Mouse (Mus musculus) lung, postnatal 0 days (tissue): Measurements from ENCODE around the gene Piezo1. TPM values are rescaled to one million over a fixed set of nuclear protein-coding genes. Genes with fewer than 3 reads are reported as not detected.
A peak's percentile ranks its signal among the peaks of the same experiment; 100 is the strongest.

ENCODE experiments used
- ATAC-seq: fragments of 200-750 bp; cut with Nextera tagmentation; 2 replicates; pipeline ENCODE4 v1.8.0; 2017; ENCODE audit warnings: moderate library complexity
- DNase-seq: peaks from one replicate; pipeline ENCODE4 v3.0.0-alpha.2; 2016; ENCODE audit warnings: low spot score
- H3K27ac ChIP-seq: fragments of 300-500 bp; sonication (generic); 2 replicates; pipeline ENCODE4 v1.5.1; 2014; ENCODE audit warnings: antibody characterized with exemption, mild to moderate bottlenecking, low read length, mixed read lengths
- H3K27me3 ChIP-seq: fragments of 300-500 bp; sonication (generic); replicated peaks from 2 replicates; pipeline ENCODE4 v1.6.1; 2014; ENCODE audit warnings: low read length, mixed read lengths; ENCODE audit not compliant: insufficient read depth
- H3K36me3 ChIP-seq: fragments of 300-500 bp; sonication (generic); 2 replicates; pipeline ENCODE4 v1.6.1; 2014; ENCODE audit warnings: low read length, mixed read lengths; ENCODE audit not compliant: insufficient read depth
- H3K4me1 ChIP-seq: fragments of 300-500 bp; sonication (generic); 2 replicates; pipeline ENCODE4 v1.6.1; 2014; ENCODE audit warnings: antibody characterized with exemption, low read depth, low read length, mixed read lengths; ENCODE audit not compliant: insufficient read depth
- H3K4me2 ChIP-seq: fragments of 300-500 bp; sonication (generic); replicated peaks from 2 replicates; pipeline ENCODE4 v1.6.1; 2014; ENCODE audit warnings: low read depth, mild to moderate bottlenecking, low read length, moderate library complexity, mixed read lengths
- H3K4me3 ChIP-seq: fragments of 300-500 bp; sonication (generic); 2 replicates; pipeline ENCODE4 v1.5.1; 2014; ENCODE audit warnings: low read depth, low read length
- H3K9ac ChIP-seq: fragments of 300-500 bp; sonication (generic); replicated peaks from 2 replicates; pipeline ENCODE4 v1.6.1; 2014; ENCODE audit warnings: low read depth, mild to moderate bottlenecking
- H3K9me3 ChIP-seq: fragments of 300-500 bp; sonication (generic); 2 replicates; pipeline ENCODE4 v1.6.1; 2016; ENCODE audit warnings: low read length, mixed read lengths
- CTCF ChIP-seq: IDR thresholded peaks from 2 replicates; pipeline ENCODE4 v1.5.1; 2016; ENCODE audit warnings: antibody characterized with exemption, mild to moderate bottlenecking
- EP300 ChIP-seq: IDR thresholded peaks from 2 replicates; pipeline ENCODE4 v1.6.1; 2016; ENCODE audit warnings: antibody characterized with exemption, mild to moderate bottlenecking, control low read depth
- WGBS: fragments of 180-500 bp; shearing (Covaris S2); extraction: QIAGEN DNeasy Blood & Tissue Kit; methylation state at CpG from one replicate; pipeline ENCODE4 v1.1.7; 2014; 5-methylcytosine and 5-hydroxymethylcytosine counted together
- polyA plus RNA-seq: library from polyadenylated mRNA; unstranded; fragments of >200 nt; fragmentation: Nextera tagmentation; extraction: Ambion mirVana; gene quantifications from 2 replicates; pipeline ENCODE4 v1.2.1, GENCODE M21; 2015

Gene Piezo1
- polyA plus RNA-seq, 1 experiment from 2014 or later = 27.3 TPM

DNA sequence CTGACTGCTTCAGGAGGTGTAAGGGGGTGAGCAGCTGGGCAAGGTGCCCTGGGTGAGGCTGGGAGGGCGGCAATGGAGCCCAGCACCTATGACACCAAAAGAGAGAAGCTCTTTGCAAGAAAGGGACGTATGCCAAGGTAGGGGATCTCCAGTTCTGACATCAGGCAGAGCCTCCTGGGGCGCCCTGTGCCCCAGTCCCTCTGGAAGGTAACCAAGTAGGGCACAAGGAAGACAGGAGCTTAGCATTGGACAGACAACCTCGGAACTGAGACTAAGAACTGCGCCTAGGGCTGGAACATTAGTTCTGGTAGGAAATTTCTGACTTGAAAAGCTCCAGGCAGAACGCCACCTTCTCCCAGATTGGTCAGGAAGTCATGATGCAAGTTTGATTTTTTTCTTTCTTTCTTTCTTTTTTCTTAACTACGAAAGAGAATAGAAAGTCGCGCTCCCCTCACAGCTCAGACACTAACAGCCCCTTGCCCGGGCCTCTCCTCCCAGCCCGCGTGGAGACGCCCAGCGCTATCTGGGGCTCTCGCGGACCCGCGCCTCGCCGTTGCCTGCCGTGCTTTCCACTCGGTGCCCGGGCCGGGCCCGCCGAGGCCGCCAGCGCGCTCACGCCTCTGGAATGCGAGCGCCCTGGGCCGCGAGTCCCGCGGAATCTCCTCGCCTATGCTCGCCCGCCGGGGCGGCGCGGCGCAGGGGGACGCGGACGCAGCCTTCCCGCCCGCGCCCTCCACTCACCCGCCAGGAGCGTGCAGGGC lies 715 bp downstream of the Piezo1 start:
- no peaks in the 10 kb centered on the region for H3K27me3 ChIP-seq
- H3K36me3 ChIP-seq = no peaks in the 10 kb centered on the region

DNA sequence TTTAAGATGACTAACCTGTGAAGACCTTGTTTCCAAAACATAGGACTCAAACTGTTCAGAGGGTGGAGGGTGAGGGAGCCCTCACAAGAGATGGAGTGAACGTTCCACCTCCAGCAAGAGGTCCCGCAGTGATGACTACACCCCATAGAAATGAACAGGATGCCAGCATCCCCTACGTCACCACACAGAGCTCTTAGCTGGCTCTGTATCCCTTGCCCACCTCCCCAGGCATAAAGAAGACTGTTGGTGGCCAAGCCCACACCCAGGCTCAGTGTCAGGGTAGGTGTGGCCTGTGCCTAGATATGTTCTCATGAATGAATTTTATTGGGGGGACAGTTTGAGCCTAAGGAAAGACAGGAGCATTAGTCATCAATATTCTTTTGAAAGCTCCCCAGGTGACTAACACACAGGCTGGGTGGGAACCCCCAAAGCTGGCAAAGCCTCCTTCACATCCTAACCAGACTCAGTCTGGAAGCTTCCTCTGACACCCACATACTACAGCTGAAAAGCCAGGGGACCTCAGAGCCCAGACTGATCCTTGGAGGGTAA lies 2.2 kb downstream of the Piezo1 start:
- H3K27me3 ChIP-seq = no peaks in the 10 kb centered on the region
- H3K27ac ChIP-seq = peak overlapping the region; percentile 23; the same call in 1 of the 2 replicates
- ATAC-seq = no peak

More for the DNA sequence above, 715 bp downstream of the Piezo1 start:
- H3K9me3 ChIP-seq = no peaks in the 10 kb centered on the region
- DNase-seq (peak; percentile 78), ATAC-seq (peak; percentile 52)
- H3K27ac ChIP-seq = peak overlapping the region; percentile 93
- H3K4me3 ChIP-seq = peak overlapping the region; percentile 83
- TF ChIP-seq CTCF (no peak), EP300 (no peak)
- H3K9ac ChIP-seq = peak overlapping the region; percentile 84
- H3K4me1 ChIP-seq = peaks cover 28% of the 10 kb centered on the region
- WGBS = 2% methylated on average over 40 of the region's 52 CpGs
- H3K4me2 ChIP-seq = peak overlapping the region; percentile 84

DNA sequence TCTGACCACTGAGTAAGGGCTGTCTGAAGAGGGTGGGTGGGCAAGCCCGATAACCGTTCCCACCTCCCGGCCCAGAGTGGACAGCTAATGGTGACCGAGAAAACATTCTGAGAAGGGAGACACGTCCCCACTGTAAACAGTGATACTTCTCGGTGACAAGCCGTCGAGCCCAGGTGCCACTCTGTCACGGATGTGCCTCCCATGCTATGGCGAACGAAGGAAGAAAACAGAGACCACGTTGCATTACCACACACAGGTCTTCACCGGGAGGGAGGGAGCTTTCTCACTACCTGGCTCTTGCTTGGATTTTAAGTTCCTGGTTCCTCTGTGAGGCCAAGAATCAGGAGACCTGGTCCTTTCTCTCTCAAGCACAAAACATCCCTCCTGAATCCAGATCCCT lies 2.8 kb downstream of the Piezo1 start:
- peak overlapping the region; percentile 84 for H3K4me2 ChIP-seq
- H3K4me1 ChIP-seq = peaks cover 28% of the 10 kb centered on the region
- H3K9ac ChIP-seq = no peak overlapping the region
- TF ChIP-seq EP300 (no peak), CTCF (no peak)
- ATAC-seq (no peak), DNase-seq (no peak)
- 47% methylated on average over 13 of the region's 13 CpGs for WGBS
- H3K36me3 ChIP-seq = no peaks in the 10 kb centered on the region
- no peak overlapping the region for H3K4me3 ChIP-seq
- no peaks in the 10 kb centered on the region for H3K9me3 ChIP-seq
- H3K27ac ChIP-seq = peak overlapping the region; percentile 85; the same call in 1 of the 2 replicates
- no peaks in the 10 kb centered on the region for H3K27me3 ChIP-seq

More for the DNA sequence above, 2.2 kb downstream of the Piezo1 start:
- DNase-seq = peak; percentile 32
- H3K9ac ChIP-seq = no peak overlapping the region
- peak overlapping the region; percentile 83 for H3K4me3 ChIP-seq
- TF ChIP-seq CTCF (no peak), EP300 (no peak)
- H3K36me3 ChIP-seq = no peaks in the 10 kb centered on the region
- H3K4me2 ChIP-seq = peak overlapping the region; percentile 84
- peaks cover 28% of the 10 kb centered on the region for H3K4me1 ChIP-seq
- WGBS = 62% methylated on average over 3 of the region's 3 CpGs
- H3K9me3 ChIP-seq = no peaks in the 10 kb centered on the region

- no peaks in the 10 kb centered on the region for H3K36me3 ChIP-seq
- H3K9me3 ChIP-seq = no peaks in the 10 kb centered on the region
- H3K27me3 ChIP-seq = no peaks in the 10 kb centered on the region
- ATAC-seq (no peak), DNase-seq (peak; percentile 77)
- TF ChIP-seq EP300 (no peak), CTCF (no peak; the same call in 1 of the 2 replicates)
- 0 out of 2 replicates have a peak overlapping the region, but pooled peaks have one; percentile 16 for H3K9ac ChIP-seq
- H3K4me3 ChIP-seq = no peak overlapping the region
- peak overlapping the region; percentile 84; the same call in 1 of the 2 replicates for H3K4me2 ChIP-seq
- peak overlapping the region; percentile 85 for H3K27ac ChIP-seq
- peaks cover 28% of the 10 kb centered on the region for H3K4me1 ChIP-seq
- 24% methylated on average over 5 of the region's 5 CpGs for WGBS
Measured at GRCm38 (mm10) chr8:122547815-122548214, 3.3 kb downstream of the Piezo1 start.

GRCm38 (mm10) chr8:122546811-122547453 lies 4.2 kb downstream of the Piezo1 start:
- Histone ChIP-seq H3K9me3 (no peaks in the 10 kb centered on the region), H3K9ac (peak overlapping the region; percentile 16; the same call in 1 of the 2 replicates), H3K4me1 (peaks cover 28% of the 10 kb centered on the region), H3K36me3 (no peaks in the 10 kb centered on the region), H3K4me2 (peak overlapping the region; percentile 41), H3K27ac (peak overlapping the region; percentile 85), H3K4me3 (0 out of 2 replicates have a peak overlapping the region, but pooled peaks have one; percentile 8), H3K27me3 (no peaks in the 10 kb centered on the region)
- TF ChIP-seq EP300 = no peak
- TF ChIP-seq CTCF = no peak
- WGBS = 19% methylated on average over 24 of the region's 24 CpGs
- ATAC-seq (peak; percentile 39), DNase-seq (peak; percentile 75)
